Mouse (Mus musculus): Measurements from ENCODE around the gene Btn2a2. TPM values are rescaled to one million over a fixed set of nuclear protein-coding genes. Genes with fewer than 3 reads are reported as not detected.
A peak's percentile ranks its signal among the peaks of the same experiment; 100 is the strongest.
"Not testable (repeated sequence)": the region's sequence is repeated elsewhere in the genome, so short reads cannot be mapped to it uniquely, and the experiment has no call there.

The Btn2a2 gene
- total and polyA plus RNA-seq, 3 experiments: 0.22 TPM; not detected in 2

- TF ChIP-seq POLR2AphosphoS5 (IDR thresholded peaks at IDR 0.05; ENCODE audit: insufficient replicate concordance, low read depth, low read length) (peak; percentile 83; the same call in 1 of the 2 replicates), CTCF (IDR thresholded peaks at IDR 0.05; ENCODE audit: low read depth, low read length) (no peak), TAL1 (conservative IDR thresholded peaks at IDR 0.05; ENCODE audit: low read depth, low read length) (no peak), GATA1 (IDR thresholded peaks at IDR 0.05; ENCODE audit: borderline replicate concordance, low read length) (no peak), GATA2 (IDR thresholded peaks at IDR 0.05; ENCODE audit: borderline replicate concordance, low read depth, low read length) (no peak)
- no peak for ATAC-seq (ENCODE audit: extremely low read depth, insufficient number of reproducible peaks, low FRiP score, poor library complexity, severe bottlenecking)
Observed at GRCm38 (mm10) chr13:23534368-23535131, 45.9 kb upstream of the Btn2a2 start.

GRCm38 (mm10) chr13:23533560-23534367, 45.1 kb upstream of the Btn2a2 start, which contains the start of gene Hist1h2af:
Gene Hist1h2af, plus strand, starts transcription at chr13:23533906.
- not testable (repeated sequence) for H3K36me3 ChIP-seq (replicated peaks); H3K9me3 ChIP-seq (replicated peaks); H3K27me3 ChIP-seq (ENCODE audit: insufficient read depth, low read length)
- Histone ChIP-seq H3K4me3 (ENCODE audit: low read depth, low read length) (peak within 1 kb of the TSS; percentile 71), H3K4me1 (ENCODE audit: insufficient read depth, low read depth, low read length) (peaks cover 28% of the 10 kb centered on the region)
- DNase-seq (ENCODE audit: low spot score) (peak; percentile 65), ATAC-seq (ENCODE audit: extremely low read depth, insufficient number of reproducible peaks, low FRiP score, poor library complexity, severe bottlenecking) (peak; percentile 48)

More at GRCm38 (mm10) chr13:23534368-23535131, 45.9 kb upstream of the Btn2a2 start:
- Histone ChIP-seq H3K36me3 (replicated peaks) (no peaks in the 10 kb centered on the region), H3K27me3 (ENCODE audit: insufficient read depth, low read length) (no peaks in the 10 kb centered on the region), H3K4me1 (ENCODE audit: insufficient read depth, low read depth, low read length) (peaks cover 23% of the 10 kb centered on the region), H3K9me3 (replicated peaks) (no peaks in the 10 kb centered on the region), H3K4me3 (ENCODE audit: low read depth, low read length) (peak overlapping the region; percentile 71)
- DNase-seq (ENCODE audit: low spot score): peak; percentile 26

- Histone ChIP-seq H3K4me1 (ENCODE audit: insufficient read depth, low read depth, low read length) (peaks cover 25% of the 10 kb centered on the region), H3K4me3 (ENCODE audit: low read depth, low read length) (peak overlapping the region; percentile 69; the same call in 1 of the 2 replicates), H3K27me3 (ENCODE audit: insufficient read depth, low read length) (no peaks in the 10 kb centered on the region), H3K36me3 (replicated peaks) (no peaks in the 10 kb centered on the region), H3K9me3 (replicated peaks) (no peaks in the 10 kb centered on the region)
- TF ChIP-seq TAL1 (conservative IDR thresholded peaks at IDR 0.05; ENCODE audit: low read depth, low read length) (no peak), GATA1 (IDR thresholded peaks at IDR 0.05; ENCODE audit: borderline replicate concordance, low read length) (no peak), POLR2AphosphoS5 (IDR thresholded peaks at IDR 0.05; ENCODE audit: insufficient replicate concordance, low read depth, low read length) (peak; percentile 95; the same call in 1 of the 2 replicates), GATA2 (IDR thresholded peaks at IDR 0.05; ENCODE audit: borderline replicate concordance, low read depth, low read length) (no peak)
- DNase-seq (ENCODE audit: low spot score) (no peak), ATAC-seq (ENCODE audit: extremely low read depth, insufficient number of reproducible peaks, low FRiP score, poor library complexity, severe bottlenecking) (no peak)
Observed at GRCm38 (mm10) chr13:23532262-23533075, 43.8 kb upstream of the Btn2a2 start.

GRCm38 (mm10) chr13:23530901-23531875, 42.5 kb upstream of the Btn2a2 start, which contains the start of gene Hist1h4h:
Gene Hist1h4h, plus strand, starts transcription at chr13:23531050.
- DNase-seq (ENCODE audit: low spot score): peak; percentile 51
- ATAC-seq (ENCODE audit: extremely low read depth, insufficient number of reproducible peaks, low FRiP score, poor library complexity, severe bottlenecking): peak; percentile 43
- TF ChIP-seq POLR2AphosphoS5 (IDR thresholded peaks at IDR 0.05; ENCODE audit: insufficient replicate concordance, low read depth, low read length): peak; percentile 98
- TF ChIP-seq CTCF (IDR thresholded peaks at IDR 0.05; ENCODE audit: low read depth, low read length): no peak
- no peaks in the 10 kb centered on the region for H3K36me3 ChIP-seq (replicated peaks)
- no peaks in the 10 kb centered on the region for H3K9me3 ChIP-seq (replicated peaks)
- H3K4me1 ChIP-seq (ENCODE audit: insufficient read depth, low read depth, low read length): peaks cover 26% of the 10 kb centered on the region
- no peaks in the 10 kb centered on the region for H3K27me3 ChIP-seq (ENCODE audit: insufficient read depth, low read length)
- peak within 1 kb of the TSS; percentile 69 for H3K4me3 ChIP-seq (ENCODE audit: low read depth, low read length)

- no peaks in the 10 kb centered on the region for H3K27me3 ChIP-seq (ENCODE audit: insufficient read depth, low read length)
- DNase-seq (ENCODE audit: low spot score): no peak
- ATAC-seq (ENCODE audit: extremely low read depth, insufficient number of reproducible peaks, low FRiP score, poor library complexity, severe bottlenecking): no peak
- H3K36me3 ChIP-seq (replicated peaks): no peaks in the 10 kb centered on the region
- H3K4me1 ChIP-seq (ENCODE audit: insufficient read depth, low read depth, low read length): peaks cover 33% of the 10 kb centered on the region
- TF ChIP-seq POLR2AphosphoS5 (IDR thresholded peaks at IDR 0.05; ENCODE audit: insufficient replicate concordance, low read depth, low read length): no peak
- TF ChIP-seq GATA2 (IDR thresholded peaks at IDR 0.05; ENCODE audit: borderline replicate concordance, low read depth, low read length): no peak
- no peak for TF ChIP-seq GATA1 (IDR thresholded peaks at IDR 0.05; ENCODE audit: borderline replicate concordance, low read length)
- no peak for TF ChIP-seq TAL1 (conservative IDR thresholded peaks at IDR 0.05; ENCODE audit: low read depth, low read length)
- TF ChIP-seq CTCF (IDR thresholded peaks at IDR 0.05; ENCODE audit: low read depth, low read length): no peak
- peak overlapping the region; percentile 69 for H3K4me3 ChIP-seq (ENCODE audit: low read depth, low read length)
- H3K9me3 ChIP-seq (replicated peaks): no peaks in the 10 kb centered on the region
Observed at GRCm38 (mm10) chr13:23530181-23530900, 41.7 kb upstream of the Btn2a2 start.

All from G1E (cell line).